Mouse (Mus musculus) lung, postnatal 0 days (tissue): ENCODE data around the gene Ttbk1.

Source experiments
- CTCF ChIP-seq: IDR thresholded peaks from 2 replicates; pipeline ENCODE4 v1.5.1; 2016; ENCODE audit warnings: antibody characterized with exemption, mild to moderate bottlenecking
- EP300 ChIP-seq: IDR thresholded peaks from 2 replicates; pipeline ENCODE4 v1.6.1; 2016; ENCODE audit warnings: antibody characterized with exemption, mild to moderate bottlenecking, control low read depth

DNA sequence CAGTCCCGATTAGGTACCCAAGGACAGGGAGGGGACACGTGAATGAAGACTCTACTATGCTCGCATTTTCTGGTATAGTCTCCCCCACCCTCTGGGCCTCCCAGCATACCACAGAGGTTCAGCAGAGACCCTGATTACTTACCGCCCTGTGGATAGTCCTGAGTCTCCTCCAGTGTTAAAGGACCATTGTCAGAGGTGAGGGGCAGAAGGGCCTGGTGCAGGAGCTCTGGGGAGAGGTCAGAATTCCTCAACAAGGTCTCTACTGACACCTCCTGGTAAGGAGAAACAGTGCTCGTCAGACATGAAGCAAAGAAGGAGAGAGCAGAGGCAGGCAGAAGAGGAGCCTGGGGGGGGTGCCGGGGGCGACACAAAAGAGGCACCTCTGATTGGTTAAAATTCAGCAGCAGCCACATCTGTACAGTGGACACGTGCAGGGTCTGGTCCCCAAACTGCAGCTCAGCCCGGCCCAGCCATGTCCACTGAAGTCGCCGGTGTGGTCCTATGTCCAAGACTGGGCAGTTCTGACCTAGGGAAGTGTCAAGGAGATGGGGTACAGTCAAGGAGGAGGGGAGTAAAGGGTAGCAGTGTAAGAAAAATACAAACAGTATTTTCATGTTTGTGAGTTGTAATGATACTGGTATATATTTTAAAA, 23.7 kb upstream of the Ttbk1 start:
- TF ChIP-seq CTCF: peak; percentile 69
- no peak for TF ChIP-seq EP300
